Mouse (Mus musculus) forebrain, embryonic 14.5 days (tissue): Measurements from ENCODE around the gene Igsf8. TPM values are rescaled to one million over a fixed set of nuclear protein-coding genes. Genes with fewer than 3 reads are reported as not detected.
"Not testable (repeated sequence)": the region's sequence is repeated elsewhere in the genome, so short reads cannot be mapped to it uniquely, and the experiment has no call there.

Source experiments
- ATAC-seq: fragments of 200-750 bp; cut with Nextera tagmentation; 2 replicates; pipeline ENCODE4 v1.8.0; 2017; ENCODE audit warnings: mild to moderate bottlenecking, moderate library complexity
- DNase-seq: peaks from one replicate; pipeline ENCODE4 v3.0.0-alpha.2; 2015; ENCODE audit warnings: low spot score
- H3K27ac ChIP-seq: fragments of 300-500 bp; sonication (generic); 2 replicates; pipeline ENCODE4 v1.5.1; 2014; ENCODE audit warnings: low read depth, mild to moderate bottlenecking, control low read depth, low read length, moderate library complexity
- H3K27me3 ChIP-seq: fragments of 300-500 bp; sonication (generic); replicated peaks from 2 replicates; pipeline ENCODE4 v1.6.1; 2014; ENCODE audit warnings: low read length, control low read depth, mixed read lengths; ENCODE audit not compliant: control insufficient read depth, insufficient read depth
- H3K36me3 ChIP-seq: fragments of 300-500 bp; sonication (generic); 2 replicates; pipeline ENCODE4 v1.6.1; 2014; ENCODE audit warnings: low read length, control low read depth; ENCODE audit not compliant: control insufficient read depth, insufficient read depth
- H3K4me1 ChIP-seq: fragments of 300-500 bp; sonication (generic); 2 replicates; pipeline ENCODE4 v1.6.1; 2014; ENCODE audit warnings: antibody characterized with exemption, low read length, control low read depth; ENCODE audit not compliant: control insufficient read depth, insufficient read depth
- H3K4me2 ChIP-seq: fragments of 300-500 bp; sonication (generic); 2 replicates; pipeline ENCODE4 v1.6.1; 2014; ENCODE audit warnings: mild to moderate bottlenecking, control low read depth, low read length
- H3K4me3 ChIP-seq: fragments of 300-500 bp; sonication (generic); 2 replicates; pipeline ENCODE4 v1.5.1; 2014; ENCODE audit warnings: low read depth, low read length, control low read depth
- H3K9ac ChIP-seq: fragments of 300-500 bp; sonication (generic); 2 replicates; pipeline ENCODE4 v1.6.1; 2014; ENCODE audit warnings: mild to moderate bottlenecking, low read length, control low read depth, moderate library complexity
- H3K9me3 ChIP-seq: fragments of 300-500 bp; sonication (generic); replicated peaks from 2 replicates; pipeline ENCODE4 v1.6.1; 2016; ENCODE audit warnings: low read length, control low read depth, mixed read lengths; ENCODE audit not compliant: control insufficient read depth
- WGBS: fragments of 180-500 bp; shearing (Covaris S2); extraction: QIAGEN DNeasy Blood & Tissue Kit; methylation state at CpG from one replicate; pipeline ENCODE4 v1.1.7; 2014; 5-methylcytosine and 5-hydroxymethylcytosine counted together
- polyA plus RNA-seq: library from polyadenylated mRNA; unstranded; fragments of >200 nt; fragmentation: Nextera tagmentation; extraction: Ambion mirVana; gene quantifications from 2 replicates; pipeline ENCODE4 v1.2.1, GENCODE M21; 2014

The Igsf8 gene
- polyA plus RNA-seq, 1 experiment from 2014 or later, result 147 TPM

GRCm38 (mm10) chr1:172221297-172222063, 40.0 kb upstream of the Igsf8 start:
- H3K4me3 ChIP-seq, result no peak overlapping the region
- H3K27ac ChIP-seq, result peak overlapping the region; percentile 67
- WGBS, result 44% methylated on average over 11 of the region's 11 CpGs
- no peak overlapping the region; the same call in 1 of the 2 replicates for H3K9ac ChIP-seq
- H3K4me1 ChIP-seq, result peaks cover 43% of the 10 kb centered on the region
- H3K27me3 ChIP-seq, result no peaks in the 10 kb centered on the region
- ATAC-seq (no peak), DNase-seq (no peak)
- H3K36me3 ChIP-seq, result no peaks in the 10 kb centered on the region
- no peaks in the 10 kb centered on the region for H3K9me3 ChIP-seq
- no peak overlapping the region for H3K4me2 ChIP-seq

GRCm38 (mm10) chr1:172228209-172228608, 33.2 kb upstream of the Igsf8 start:
- no peaks in the 10 kb centered on the region for H3K36me3 ChIP-seq
- 81% methylated on average over 2 of the region's 2 CpGs for WGBS
- no peak for DNase-seq
- H3K4me3 ChIP-seq, result no peak overlapping the region
- no peaks in the 10 kb centered on the region for H3K27me3 ChIP-seq
- H3K9ac ChIP-seq, result no peak overlapping the region
- no peak overlapping the region for H3K4me2 ChIP-seq
- H3K27ac ChIP-seq, result no peak overlapping the region
- no peak for ATAC-seq
- no peaks in the 10 kb centered on the region for H3K9me3 ChIP-seq
- H3K4me1 ChIP-seq, result no peaks in the 10 kb centered on the region

- no peak overlapping the region for H3K4me3 ChIP-seq
- H3K27ac ChIP-seq, result no peak overlapping the region
- no peaks in the 10 kb centered on the region for H3K4me1 ChIP-seq
- no peak overlapping the region for H3K9ac ChIP-seq
- H3K9me3 ChIP-seq, result no peaks in the 10 kb centered on the region
- WGBS, result 84% methylated on average over 1 of the region's 1 CpGs
- no peaks in the 10 kb centered on the region for H3K27me3 ChIP-seq
- ATAC-seq (no peak), DNase-seq (no peak)
- H3K4me2 ChIP-seq, result no peak overlapping the region
- no peaks in the 10 kb centered on the region for H3K36me3 ChIP-seq
These were observed 32.2 kb upstream of the Igsf8 start for GRCm38 (mm10) chr1:172229215-172229614.

DNA sequence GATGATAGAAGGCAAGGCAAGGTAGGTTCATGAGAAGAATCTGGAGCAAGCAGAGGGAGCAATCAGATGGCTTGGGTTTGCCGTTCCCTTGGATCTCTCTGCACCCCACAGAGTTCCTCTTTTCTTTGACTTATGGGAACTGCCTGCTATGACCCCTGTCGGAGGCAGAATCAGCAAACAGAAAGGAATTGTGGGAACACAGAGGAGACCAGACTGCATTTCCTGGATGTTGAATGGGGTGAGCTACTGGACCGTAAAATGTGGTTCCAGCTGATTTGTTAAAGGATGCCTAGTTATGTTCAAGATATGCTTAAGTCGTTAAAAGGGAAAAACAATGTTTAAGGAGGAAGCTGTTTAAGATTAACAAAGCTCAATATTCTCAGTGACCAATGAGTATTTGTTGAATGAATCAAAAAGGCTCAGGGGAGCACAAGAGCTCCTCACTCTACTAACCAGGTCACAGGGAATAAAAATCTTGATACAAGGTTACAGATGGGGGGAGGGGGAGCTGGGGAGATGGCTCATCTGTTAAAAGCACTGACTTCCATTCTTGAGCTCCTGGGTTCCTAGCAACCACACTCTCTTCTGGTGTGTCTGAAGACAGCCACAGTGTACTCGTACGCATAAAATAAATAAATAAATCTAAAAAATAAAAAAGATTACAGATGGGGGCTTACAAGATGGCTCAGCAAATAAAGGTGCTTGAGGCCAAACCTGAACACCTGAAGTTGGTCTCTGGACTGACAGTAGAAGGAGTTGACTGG, 20.3 kb upstream of the Igsf8 start:
- no peak for DNase-seq
- Histone ChIP-seq H3K36me3 (no peaks in the 10 kb centered on the region), H3K27me3 (no peaks in the 10 kb centered on the region), H3K4me1 (peaks cover 12% of the 10 kb centered on the region; the same call in 1 of the 2 replicates), H3K4me3 (no peak overlapping the region), H3K27ac (0 out of 2 replicates have a peak overlapping the region, but pooled peaks have one; percentile 50), H3K9me3 (no peaks in the 10 kb centered on the region), H3K9ac (no peak overlapping the region), H3K4me2 (no peak overlapping the region)
- no peak for ATAC-seq
- WGBS, result 33% methylated on average over 6 of the region's 6 CpGs

GRCm38 (mm10) chr1:172242401-172242800, 19.0 kb upstream of the Igsf8 start:
- H3K27ac ChIP-seq, result peak overlapping the region; percentile 50; the same call in 1 of the 2 replicates
- 9% methylated on average over 2 of the region's 2 CpGs for WGBS
- peak; percentile 93 for ATAC-seq
- H3K36me3 ChIP-seq, result no peaks in the 10 kb centered on the region
- no peaks in the 10 kb centered on the region for H3K9me3 ChIP-seq
- H3K27me3 ChIP-seq, result no peaks in the 10 kb centered on the region
- DNase-seq, result peak; percentile 85
- no peak overlapping the region for H3K9ac ChIP-seq
- peaks cover 12% of the 10 kb centered on the region; the same call in 1 of the 2 replicates for H3K4me1 ChIP-seq
- H3K4me3 ChIP-seq, result no peak overlapping the region
- H3K4me2 ChIP-seq, result no peak overlapping the region

GRCm38 (mm10) chr1:172243547-172244205, 17.8 kb upstream of the Igsf8 start:
- WGBS, result 31% methylated on average over 16 of the region's 16 CpGs
- 0 out of 2 replicates have a peak overlapping the region, but pooled peaks have one; percentile 5 for H3K9ac ChIP-seq
- DNase-seq (no peak), ATAC-seq (no peak)
- peak overlapping the region; percentile 20; the same call in 1 of the 2 replicates for H3K4me2 ChIP-seq
- H3K27me3 ChIP-seq, result no peaks in the 10 kb centered on the region
- H3K27ac ChIP-seq, result no peak overlapping the region
- H3K4me1 ChIP-seq, result peaks cover 12% of the 10 kb centered on the region; the same call in 1 of the 2 replicates
- H3K4me3 ChIP-seq, result no peak overlapping the region
- H3K36me3 ChIP-seq, result no peaks in the 10 kb centered on the region
- H3K9me3 ChIP-seq, result no peaks in the 10 kb centered on the region

DNA sequence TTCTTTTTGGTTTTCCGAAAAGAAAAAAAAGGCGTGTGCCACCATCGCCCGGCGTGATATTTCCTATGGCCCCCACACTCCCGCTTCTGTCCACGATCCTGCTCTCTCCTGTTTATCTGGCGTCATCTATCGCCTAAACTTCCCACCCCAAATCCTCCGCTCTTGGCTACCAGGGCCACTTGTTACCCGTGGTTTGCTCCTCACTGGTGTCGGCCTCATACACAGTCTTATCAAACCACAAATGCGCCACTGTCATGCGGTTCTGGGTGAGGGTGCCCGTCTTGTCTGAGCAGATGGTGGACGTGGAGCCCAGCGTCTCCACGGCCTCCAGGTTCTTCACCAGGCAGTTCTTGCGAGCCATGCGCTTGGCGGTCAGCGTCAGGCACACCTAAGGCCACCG, 16.8 kb upstream of the Igsf8 start:
- not testable (repeated sequence) for H3K36me3 ChIP-seq, H3K4me3 ChIP-seq, ATAC-seq, H3K9ac ChIP-seq, H3K27ac ChIP-seq, DNase-seq, H3K27me3 ChIP-seq, H3K9me3 ChIP-seq
- peak overlapping the region; percentile 20; the same call in 1 of the 2 replicates for H3K4me2 ChIP-seq
- WGBS, result 56% methylated on average over 23 of the region's 23 CpGs
- H3K4me1 ChIP-seq, result peaks cover 12% of the 10 kb centered on the region; the same call in 1 of the 2 replicates

DNA sequence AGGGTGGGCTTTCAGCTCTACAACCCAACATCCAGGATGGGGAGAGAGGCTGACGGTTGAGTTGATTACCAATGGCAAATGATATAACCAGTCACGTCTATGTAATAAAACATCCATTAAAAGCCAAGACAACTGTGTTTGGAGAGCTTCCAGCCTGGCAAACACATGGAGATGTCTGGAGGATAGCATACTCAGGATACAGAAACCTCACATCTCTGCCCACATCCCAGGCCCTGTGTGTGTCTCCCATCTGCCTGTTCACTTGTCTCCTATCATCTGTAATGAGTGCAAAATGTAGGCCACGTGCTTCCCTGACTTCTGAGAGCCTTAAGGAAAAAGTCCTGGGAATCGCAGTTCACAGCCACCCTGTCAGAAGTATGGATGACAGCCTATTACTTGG, 14.2 kb upstream of the Igsf8 start:
- 62% methylated on average over 4 of the region's 4 CpGs for WGBS
- ATAC-seq (no peak), DNase-seq (no peak)
- Histone ChIP-seq H3K9ac (no peak overlapping the region), H3K27ac (no peak overlapping the region), H3K4me2 (no peak overlapping the region), H3K4me3 (no peak overlapping the region), H3K27me3 (no peaks in the 10 kb centered on the region), H3K9me3 (no peaks in the 10 kb centered on the region), H3K36me3 (no peaks in the 10 kb centered on the region), H3K4me1 (peaks cover 8% of the 10 kb centered on the region; the same call in 1 of the 2 replicates)
